Mouse (Mus musculus) WW6 (cell line): ENCODE measurements around the gene Mypn.
A peak's percentile ranks its signal among the peaks of the same experiment; 100 is the strongest.

Source experiments
- DNase-seq: peaks from one replicate; pipeline ENCODE4 v3.0.0-alpha.2; 2013; ENCODE audit warnings: low read depth, low spot score

Mypn gene

DNA sequence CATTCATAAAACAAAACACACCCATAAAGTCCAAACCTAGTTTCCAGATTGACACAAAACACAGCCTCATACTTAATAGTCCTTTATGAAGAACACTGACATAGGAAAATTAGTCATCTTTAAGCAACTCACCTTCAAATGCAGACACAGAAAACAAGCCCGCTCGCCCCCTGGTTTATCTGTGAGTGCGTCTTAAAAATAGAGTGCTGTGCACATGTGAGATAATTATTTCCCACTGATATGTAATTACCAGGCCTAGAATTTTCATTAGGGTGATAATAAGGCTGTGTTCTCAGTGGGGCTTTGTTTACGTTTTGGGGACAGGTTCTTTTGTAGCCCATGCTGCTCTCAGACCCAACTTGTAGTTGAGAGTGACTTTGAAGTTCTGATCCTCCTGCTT lies 4.7 kb downstream of the Mypn start:
- no peak for DNase-seq

DNA sequence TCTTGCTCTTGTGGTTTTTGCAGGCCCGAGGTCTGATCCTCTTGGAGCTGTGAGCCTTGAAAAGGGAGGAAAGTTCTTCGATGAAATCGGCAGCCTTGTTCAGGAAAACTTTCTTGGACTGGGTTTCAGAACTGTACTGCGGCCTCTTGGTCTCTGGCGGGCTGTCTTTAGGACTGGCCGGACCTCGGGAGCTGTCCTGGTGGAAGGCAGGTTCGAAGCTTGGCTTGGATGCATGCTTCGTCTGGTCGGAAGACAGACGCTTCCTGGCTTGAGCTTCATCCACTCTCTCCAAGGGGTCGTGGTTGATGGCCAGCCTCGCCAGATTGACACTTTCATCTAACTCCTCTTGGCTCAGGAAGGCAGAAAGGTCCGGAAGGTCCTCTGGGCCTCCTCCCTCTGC lies 11.0 kb downstream of the Mypn start:
- no peak for DNase-seq

DNA sequence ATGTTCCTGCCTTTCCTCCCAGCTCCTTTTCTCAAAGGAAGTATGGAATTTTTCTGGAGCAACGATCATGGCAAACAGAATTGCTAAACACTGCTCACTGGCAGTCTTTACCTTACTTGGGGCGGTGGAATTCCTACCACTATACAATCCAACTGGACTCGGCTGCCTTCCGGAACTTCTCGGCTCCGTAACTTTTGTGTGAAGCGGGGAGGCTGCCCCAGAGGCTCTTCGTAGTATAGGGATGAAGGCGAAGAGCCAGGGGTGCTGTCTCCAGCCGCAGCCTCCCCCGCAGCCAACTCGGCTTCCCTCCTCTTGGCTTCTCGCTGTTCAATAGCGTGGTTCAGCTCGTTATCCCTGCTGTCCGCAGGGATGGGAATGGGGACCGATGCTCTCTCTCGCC lies 11.5 kb downstream of the Mypn start:
- DNase-seq: no peak

DNA sequence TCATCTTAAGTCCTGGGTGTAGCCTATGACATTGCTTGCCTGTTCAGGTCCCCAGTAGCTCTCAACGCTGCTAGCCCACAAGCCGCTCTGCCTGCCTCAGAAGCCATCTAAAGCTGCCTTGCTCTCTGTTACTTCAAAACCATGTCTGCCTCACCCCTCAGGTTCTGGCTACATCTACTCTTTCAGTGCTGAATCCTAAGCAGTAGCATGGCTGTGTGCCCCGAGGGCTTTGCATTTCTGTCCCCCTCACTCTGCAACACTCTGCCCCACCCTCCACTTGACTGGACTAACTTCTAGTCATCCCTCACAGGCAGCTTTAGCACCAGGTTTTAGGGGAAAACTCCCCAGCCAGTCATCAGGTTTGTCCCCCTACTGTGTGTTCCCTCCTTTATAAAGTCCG lies 19.3 kb downstream of the Mypn start:
- no peak for DNase-seq

DNA sequence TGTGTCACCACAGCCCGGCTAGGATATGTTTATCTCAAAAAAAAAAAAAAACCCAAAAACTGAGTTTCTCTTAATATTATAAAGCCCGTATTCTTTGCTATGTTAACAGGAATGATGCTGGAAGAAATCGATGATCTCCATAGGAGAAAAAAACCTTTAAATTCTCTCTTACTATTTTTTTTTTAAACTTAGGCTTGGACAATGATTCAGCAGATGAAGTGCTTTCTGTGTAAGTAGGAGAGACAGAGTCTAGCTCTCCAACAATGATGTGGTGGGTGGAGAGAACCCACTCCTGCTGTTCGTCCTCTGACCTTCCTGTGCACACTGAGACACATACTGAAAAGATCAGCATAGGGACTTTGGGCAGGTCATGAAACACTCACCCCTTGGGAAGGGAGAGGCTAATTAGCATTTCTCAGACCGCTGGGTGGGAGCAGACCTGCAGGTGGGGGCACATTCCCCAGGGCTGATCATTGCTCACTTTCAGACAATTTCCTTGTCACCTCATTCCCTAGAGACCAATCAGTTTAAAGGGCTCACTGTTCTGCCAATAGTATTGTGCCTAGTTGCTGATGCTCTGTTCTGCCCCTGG lies 21.5 kb downstream of the Mypn start:
- DNase-seq: no peak

DNA sequence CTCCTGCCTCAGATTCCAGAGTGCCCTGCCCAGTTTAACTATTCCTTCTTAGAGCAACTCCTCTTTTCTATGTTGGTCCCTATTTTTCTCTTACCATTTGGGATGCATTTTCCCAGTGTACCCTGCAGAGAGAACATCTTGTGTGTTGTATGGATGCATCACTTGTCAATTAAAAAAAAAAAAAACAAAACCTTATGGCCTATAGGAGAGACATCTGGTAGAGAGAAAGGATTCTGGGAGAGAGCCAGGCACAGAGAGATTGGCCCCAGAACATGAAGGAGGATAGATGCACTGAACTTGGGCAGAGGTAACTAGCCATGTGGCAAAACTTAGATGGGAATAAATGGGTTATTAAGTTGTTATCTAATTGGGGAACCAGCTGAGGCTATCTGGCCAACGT lies 22.6 kb downstream of the Mypn start:
- no peak for DNase-seq

DNA sequence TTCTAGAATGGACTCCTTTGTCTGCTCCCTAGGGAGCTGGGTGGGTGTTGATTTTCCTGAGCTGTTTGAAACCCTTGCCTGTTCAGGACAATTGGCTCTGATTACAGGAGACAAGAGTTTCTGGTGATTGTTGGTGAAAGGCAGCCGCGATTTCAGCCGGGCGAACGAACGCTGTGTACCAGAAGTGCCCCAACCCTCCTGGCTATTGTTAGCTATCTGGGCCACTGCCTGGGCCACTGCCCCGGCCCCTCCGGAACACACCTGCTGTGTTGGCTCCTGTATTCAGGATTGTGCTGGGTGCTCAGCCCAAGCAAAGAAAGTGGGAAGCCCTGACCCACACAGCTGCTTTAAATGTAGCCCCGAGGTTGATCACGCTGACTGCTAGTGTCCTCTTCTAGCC lies 24.2 kb downstream of the Mypn start:
- DNase-seq: no peak

DNA sequence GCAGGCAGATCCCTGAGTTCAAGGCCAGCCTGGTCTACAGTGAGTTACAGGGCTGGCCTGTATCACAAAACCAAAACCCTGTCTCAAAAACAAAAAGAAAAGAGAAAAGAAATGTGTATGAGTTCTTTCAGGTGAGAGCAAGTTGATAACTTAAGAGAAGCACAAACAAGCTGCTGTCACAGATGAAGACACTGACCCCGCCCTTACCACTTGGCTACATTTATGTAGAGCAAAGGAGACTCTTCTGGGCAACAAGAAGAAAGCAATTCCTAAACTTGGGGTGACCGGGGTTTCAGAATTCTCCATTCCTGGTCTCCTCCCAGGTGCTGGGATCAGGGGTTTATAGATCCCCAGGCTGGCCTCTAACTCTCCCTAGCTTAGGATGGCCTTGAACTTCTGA lies 25.4 kb downstream of the Mypn start:
- no peak for DNase-seq

DNA sequence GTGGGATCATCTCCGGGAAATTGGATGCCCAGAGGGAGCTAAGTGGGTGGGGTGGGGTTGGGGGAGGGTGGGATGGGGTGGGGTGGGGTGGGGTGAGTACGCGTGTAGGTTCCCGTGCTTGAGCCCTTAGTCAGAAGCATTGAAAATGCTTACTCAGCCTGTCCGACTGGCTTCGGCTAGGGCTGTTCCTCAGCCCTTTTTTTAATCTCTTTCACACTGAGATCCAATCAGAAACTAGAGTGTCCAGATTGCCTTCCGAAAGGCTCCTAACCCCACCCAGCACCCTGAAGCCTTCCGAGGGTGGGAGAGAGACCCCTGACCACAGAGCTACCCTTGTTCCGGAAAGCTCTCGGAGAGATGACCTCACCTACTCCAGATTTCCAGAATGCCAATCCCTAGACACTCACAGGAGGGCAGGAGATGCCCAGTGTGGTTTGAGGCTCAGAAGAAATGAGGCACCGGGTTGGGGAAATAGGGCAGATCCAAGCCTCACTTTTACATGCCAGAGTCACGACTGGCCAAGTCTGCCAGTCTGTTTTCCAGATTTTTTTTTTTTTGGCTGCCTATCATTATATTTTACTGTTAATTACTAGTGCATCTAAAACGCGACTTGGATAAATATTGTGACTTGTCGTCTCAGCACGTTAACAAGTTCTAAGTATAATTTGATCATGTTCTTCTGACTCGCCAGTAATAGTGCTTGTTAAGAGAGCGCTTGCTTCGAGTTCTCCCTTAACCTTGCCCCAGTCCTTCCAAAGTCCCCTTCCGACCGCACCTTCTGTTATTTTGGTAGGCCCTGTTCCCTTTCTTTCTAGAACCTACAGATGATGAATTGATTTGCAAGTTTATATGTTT lies 26.2 kb downstream of the Mypn start:
- DNase-seq: no peak

DNA sequence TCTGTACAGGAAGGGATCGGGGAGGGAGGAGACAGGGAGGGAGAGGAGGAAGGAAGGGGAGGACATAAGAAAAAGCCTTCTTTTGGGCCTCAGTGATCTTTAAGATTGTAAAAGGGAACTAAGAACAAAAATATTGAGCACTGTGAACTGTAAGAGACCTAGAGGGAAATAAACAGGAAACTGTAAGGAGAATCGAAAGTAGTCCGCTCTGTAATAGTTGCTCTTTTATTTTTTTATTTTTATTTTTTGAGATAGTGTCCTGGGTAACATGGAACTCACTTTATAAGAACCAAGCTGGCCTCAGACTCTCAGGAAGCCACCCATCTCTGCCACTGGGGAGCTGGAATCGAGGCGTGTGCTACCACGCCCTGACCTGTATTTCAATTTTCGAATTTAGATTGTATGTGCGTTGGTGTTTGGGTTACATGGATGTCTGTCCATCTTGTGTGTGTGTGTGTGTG lies 27.3 kb downstream of the Mypn start:
- DNase-seq: no peak

DNA sequence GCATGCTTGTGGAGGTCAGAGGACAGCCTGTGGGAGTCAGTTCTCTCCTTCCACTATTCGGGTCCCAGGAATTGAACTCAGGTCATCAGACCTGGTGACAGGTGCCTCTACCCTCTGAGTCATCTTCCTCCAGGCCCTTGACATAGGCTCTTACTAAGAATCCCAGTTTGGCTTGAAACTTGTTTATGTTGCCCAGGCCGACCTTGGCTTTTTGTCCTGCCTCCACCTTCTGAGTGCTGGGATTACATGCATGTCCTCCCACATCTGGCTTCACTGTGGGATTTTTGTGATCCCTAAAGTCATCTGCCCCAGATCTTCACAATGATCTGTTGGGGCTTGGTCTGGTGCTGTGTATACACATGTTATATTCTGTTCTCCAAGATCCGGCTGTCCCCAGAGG lies 31.7 kb downstream of the Mypn start:
- DNase-seq: no peak

DNA sequence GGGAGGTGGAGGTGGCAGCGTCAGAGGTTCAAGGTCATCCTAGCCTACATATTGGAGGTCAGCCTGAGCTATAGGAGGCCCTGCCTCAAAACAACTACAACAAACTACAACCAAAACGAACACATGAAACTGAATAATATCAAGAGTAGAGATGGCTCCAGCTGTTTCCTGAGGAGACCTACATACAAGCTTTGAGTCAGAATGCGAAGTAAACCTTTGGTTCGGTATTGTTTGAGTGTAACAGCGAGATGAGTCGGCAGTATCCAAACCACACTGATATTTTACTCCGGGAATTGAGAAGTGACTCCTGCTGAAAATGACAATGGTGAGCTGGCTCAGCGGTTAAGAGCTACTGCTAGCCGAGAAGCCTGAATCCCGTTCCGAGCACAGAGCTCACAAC lies 34.2 kb downstream of the Mypn start:
- DNase-seq: no peak

DNA sequence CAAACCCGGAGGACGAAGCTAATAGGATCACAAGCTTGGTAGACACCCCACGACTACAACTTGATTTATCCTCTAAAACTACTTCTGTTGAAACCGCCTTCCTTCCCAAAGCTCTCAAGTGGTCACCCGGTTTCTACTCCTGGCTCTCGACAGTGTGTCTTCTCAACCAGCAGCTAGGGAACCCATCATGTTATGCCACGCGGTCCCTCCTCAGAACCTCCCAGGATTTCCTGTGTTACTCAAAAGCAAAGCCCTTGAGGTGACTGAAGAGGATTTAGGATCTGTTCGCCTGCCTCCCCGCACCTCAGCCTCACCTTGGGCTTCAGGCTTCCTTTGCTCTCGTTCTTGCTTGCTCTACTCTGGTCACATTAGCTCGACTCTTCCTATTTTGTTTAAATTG lies 35.6 kb downstream of the Mypn start:
- no peak for DNase-seq

DNA sequence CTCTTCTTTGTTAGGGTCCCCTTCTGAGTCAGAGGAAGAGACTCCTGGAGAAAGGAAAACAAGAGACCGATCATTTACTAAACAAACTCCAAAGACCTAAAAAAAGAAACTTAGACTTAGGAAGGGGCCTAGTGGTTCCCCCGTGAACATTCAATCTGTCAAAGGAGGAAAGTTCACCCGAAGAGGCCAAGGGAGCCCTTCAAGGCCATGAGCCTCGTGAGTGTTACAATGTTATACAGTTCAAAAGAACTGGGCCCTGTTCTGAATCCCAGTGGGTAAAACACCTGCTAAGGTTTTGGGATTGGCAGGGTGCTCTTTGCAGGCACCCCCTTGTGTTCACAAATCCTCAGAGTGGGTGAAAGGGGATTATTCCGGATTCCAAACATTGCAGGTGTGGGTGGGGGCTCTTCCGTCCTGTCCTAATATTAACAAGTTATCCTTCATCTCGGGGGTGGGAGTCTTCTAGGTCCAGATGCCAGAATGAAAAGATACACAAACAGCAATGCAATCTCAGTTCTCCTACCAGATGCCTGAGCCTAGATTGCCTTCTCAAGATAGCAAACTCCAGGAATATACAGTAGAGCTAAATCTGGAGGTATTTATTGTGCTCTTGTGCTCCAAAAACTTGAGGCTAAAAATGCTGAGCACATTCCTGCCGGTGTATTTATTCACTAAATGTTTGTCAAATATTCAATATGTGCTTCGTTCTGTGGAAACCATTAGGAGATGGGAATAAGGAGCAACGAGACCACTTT lies 36.3 kb downstream of the Mypn start:
- no peak for DNase-seq

DNA sequence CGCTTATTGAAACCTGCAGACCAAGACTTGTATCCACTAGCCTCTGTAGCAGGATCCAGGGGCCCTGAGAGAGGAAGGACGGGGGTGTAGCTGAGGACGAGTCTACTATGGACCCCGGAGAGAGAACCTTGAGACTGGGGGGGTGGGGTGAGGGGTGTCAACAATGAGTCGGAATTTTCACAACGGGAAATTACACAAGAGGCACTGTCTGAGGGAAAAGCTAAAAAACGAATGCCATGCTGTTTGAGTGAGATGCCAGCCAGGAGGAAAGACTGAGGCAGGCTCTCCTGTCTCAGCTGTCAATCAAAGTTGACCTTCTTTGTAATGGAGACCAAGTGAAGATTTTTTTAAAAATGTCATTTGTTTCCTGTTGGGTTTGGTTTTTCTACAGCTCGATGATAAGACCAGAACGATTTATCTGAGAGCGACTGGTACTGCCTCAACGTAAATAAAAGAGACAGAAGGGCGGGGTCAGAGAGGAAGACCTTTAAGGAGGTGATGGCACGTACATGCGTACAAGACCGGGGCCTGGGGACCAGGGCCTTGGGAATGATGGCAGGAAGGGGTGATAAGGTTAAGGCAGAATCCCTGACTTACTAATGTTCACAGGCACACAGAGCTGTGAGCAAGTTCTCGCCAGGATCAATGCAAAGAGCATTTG lies 37.9 kb downstream of the Mypn start:
- no peak for DNase-seq

DNA sequence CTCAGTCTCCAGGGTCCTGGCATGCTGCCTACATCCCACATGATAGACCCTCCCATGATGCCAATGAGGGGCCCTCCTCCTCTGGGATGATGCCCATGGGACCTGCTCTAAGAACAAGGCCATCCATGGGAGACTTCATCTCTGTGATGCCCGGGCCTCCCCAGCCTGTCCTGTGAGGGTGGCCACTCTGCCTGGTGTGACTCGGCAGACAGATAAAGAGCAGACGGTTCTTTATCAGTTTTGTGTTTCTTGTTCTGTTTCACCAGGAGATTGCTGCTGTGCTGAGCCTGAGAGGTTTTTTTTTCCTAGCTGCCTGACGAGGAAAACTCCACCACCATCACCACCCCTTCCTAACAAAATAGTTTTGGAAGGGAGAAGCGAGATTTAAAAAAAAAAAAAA lies 42.5 kb downstream of the Mypn start:
- DNase-seq: no peak

DNA sequence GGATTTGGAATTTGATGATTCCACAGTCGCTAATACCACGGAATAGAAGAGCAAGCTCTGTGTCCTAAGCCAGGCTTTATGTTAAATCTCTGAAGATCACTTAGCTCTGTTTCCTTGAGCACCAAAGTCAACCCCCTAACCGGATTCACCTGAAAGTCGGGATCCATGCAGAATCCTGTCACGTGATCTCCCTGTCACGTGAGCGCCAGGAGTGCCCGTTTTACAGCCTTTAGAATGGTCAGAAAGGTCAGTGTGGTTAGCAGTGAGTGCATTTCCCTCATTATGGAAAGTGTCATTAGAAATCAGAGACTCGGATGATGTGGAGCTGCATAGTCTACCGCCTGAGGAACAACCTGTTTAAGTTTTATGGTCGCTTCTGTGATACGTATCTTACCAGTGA lies 43.1 kb downstream of the Mypn start:
- DNase-seq: peak; percentile 57

DNA sequence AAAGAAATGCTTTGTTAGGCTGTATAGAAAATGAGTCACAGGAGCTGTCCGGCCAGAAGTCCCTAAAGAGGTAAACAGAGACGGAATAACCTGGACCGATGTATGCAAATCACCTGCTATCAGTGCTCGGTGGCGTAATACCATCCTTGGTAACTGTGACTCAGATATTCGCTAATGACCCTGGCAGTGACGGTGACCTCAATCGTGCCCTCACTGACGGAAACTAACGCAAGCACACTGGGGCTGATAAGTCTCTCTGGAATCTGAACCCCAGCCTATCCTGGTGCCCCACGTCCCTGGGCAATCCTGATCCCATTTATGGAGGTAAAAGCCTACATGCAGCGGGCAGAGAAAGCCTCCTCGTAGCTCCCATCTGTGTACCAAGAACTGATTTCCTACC lies 45.6 kb downstream of the Mypn start:
- DNase-seq: no peak

DNA sequence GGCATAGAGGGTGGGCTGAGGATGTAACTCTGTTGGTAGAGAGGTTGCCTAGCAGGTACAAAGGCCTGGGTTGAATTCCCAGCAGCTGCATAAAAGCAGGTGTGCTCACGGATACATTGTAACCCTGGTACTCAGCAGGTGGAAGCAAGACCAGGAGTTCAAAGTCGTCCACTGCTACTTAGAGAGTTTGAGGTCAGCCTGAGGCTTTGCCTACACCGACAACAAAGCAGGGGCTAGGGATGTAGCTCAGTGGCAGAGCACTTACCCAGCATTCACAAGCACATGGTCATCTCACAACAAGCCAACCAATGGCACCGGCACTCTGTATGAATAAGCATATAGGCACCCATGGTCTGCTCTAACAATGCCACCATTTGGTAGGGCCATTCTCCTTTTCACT lies 46.3 kb downstream of the Mypn start:
- DNase-seq: no peak

DNA sequence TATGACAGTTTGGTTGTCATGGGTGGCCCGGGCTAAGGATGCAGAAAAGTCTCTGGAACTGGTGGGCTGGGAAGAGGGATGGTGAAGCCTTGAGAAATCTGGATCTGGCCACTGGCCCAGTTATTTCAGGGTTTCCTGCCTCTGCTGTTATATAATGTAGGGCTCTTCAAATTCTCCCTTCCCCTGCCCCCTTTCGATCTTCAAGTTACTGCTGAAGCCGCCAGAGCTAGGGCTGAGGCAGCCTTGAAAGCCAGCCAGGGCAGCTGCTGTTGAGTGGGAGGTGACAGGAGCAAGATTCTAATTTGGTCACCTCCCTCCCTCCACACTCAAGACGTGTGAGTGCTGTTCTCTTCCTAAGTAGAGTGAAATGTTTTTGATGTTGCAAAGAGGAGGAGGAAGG lies 46.8 kb downstream of the Mypn start:
- no peak for DNase-seq

DNA sequence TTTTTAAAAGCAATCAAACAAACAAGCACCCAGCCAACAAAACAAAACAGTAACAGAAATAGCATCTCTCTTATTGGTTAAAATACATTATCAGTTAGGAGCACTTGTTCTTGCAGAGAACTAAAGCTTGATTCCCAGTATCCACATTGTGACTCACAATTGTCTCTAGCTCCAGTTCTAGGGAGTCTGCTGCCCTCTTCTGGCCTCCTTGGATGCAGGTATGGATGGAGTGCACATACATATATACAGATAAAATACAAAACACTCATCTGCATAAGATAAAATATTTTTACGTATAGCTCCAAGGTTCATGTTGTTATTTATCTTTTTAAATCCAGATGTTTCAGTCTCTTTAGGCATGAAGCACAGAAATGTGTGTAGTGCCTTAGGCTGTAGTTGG lies 47.4 kb downstream of the Mypn start:
- DNase-seq: no peak

DNA sequence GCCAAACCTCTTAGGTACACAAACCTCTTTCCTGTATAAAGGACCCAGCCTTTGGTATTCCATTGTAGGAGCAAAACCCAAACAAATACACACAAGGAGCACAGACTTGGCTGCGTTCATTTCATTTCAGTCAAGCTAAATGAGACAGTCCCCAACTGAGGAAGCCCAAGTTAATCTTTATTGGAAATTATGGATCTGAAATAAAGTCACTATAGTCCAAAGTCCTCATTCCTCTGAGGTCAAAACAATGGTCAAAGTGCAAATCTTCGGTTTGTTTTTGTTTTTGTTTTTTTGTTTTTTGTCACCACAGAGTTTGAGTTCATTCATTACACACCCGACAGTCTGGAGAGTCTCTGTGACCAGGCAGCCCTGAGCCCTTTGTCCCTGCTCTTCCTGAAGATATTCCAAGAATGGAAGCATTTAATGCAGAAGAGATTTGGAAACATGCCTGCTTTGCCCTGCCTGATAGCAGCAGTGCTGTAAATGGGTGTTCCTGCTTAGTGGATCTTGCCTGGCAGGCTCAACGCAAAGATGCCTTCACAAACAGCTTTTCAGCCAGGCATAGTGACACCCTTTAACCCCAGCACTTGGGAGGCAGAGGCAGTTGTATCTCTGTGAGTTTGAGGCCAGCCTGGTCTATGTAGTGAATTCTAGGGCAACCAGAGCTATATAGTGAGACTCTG lies 47.9 kb downstream of the Mypn start:
- no peak for DNase-seq
